Mouse (Mus musculus): Measurements from ENCODE around the gene Tjp2. TPM values are rescaled to one million over a fixed set of nuclear protein-coding genes. Genes with fewer than 3 reads are reported as not detected.

The Tjp2 gene
- polyA plus RNA-seq, 1 experiment from 2014 or later: 34.9 TPM

DNA sequence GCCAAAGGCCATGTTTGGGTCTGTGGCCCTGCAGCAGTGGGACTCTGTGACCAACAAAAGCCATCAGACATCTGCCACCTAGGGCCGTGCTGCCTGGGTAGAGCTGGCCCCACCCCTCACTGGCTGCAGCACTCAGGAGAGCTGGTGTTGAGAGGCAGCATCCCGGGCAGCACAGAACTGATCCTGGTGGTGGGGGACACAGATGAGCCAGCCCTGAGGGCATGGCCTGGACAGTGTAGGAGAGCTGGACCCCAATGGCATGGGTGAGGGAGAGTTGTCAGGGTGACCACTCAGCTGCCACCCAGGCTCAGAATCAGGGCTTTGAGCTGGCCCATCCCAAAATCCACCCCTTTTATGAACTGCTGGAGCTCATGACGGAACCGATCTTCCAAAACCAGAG lies 87.4 kb downstream of the Tjp2 start:
- Histone ChIP-seq H3K4me1 (ENCODE audit: control insufficient read depth, insufficient read depth, low read length) (peaks cover 6% of the 10 kb centered on the region; the same call in 1 of the 2 replicates), H3K27ac (ENCODE audit: low read depth, low read length) (no peak overlapping the region), H3K36me3 (ENCODE audit: control insufficient read depth, insufficient read depth, low read length) (no peaks in the 10 kb centered on the region), H3K4me3 (ENCODE audit: low read length) (no peak overlapping the region), H3K9me3 (ENCODE audit: control insufficient read depth, low read length) (no peaks in the 10 kb centered on the region), H3K4me2 (replicated peaks; ENCODE audit: low read depth, low read length) (no peak overlapping the region), H3K9ac (ENCODE audit: low read depth, low read length) (no peak overlapping the region), H3K27me3 (ENCODE audit: control insufficient read depth, insufficient read depth, low read length) (no peaks in the 10 kb centered on the region)
- 57% methylated on average over 4 of the region's 4 CpGs for WGBS
- no peak for ATAC-seq (ENCODE audit: low FRiP score, low TSS enrichment)

DNA sequence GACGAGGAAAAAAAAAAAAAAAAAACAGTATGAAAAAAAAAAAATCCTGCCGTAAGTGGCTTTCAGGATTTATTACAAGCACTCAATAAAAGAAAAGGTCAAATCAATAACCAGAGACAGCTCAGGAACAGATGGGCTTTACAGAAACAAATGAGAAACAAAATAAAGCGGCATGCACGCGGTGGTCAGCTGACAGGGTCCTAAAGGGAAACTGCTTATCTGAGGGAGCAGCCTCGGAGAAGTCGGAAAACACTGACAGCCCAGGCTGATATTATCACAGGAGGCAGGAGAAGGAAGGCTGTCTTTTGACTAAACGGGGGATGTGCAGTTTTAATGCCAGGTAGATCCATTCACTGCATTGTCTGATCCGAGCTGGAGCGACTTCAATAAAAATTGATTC lies 89.8 kb downstream of the Tjp2 start:
- Histone ChIP-seq H3K9ac (ENCODE audit: low read depth, low read length) (peak overlapping the region; percentile 13; the same call in 1 of the 2 replicates), H3K36me3 (ENCODE audit: control insufficient read depth, insufficient read depth, low read length) (peaks cover 17% of the 10 kb centered on the region; the same call in 1 of the 2 replicates), H3K4me1 (ENCODE audit: control insufficient read depth, insufficient read depth, low read length) (peaks cover 6% of the 10 kb centered on the region; the same call in 1 of the 2 replicates), H3K4me3 (ENCODE audit: low read length) (peak overlapping the region; percentile 27), H3K4me2 (replicated peaks; ENCODE audit: low read depth, low read length) (peak overlapping the region; percentile 49), H3K9me3 (ENCODE audit: control insufficient read depth, low read length) (peaks cover 4% of the 10 kb centered on the region; the same call in 1 of the 2 replicates), H3K27me3 (ENCODE audit: control insufficient read depth, insufficient read depth, low read length) (no peaks in the 10 kb centered on the region), H3K27ac (ENCODE audit: low read depth, low read length) (no peak overlapping the region)
- WGBS: 17% methylated on average over 10 of the region's 10 CpGs
- no peak for ATAC-seq (ENCODE audit: low FRiP score, low TSS enrichment)

DNA sequence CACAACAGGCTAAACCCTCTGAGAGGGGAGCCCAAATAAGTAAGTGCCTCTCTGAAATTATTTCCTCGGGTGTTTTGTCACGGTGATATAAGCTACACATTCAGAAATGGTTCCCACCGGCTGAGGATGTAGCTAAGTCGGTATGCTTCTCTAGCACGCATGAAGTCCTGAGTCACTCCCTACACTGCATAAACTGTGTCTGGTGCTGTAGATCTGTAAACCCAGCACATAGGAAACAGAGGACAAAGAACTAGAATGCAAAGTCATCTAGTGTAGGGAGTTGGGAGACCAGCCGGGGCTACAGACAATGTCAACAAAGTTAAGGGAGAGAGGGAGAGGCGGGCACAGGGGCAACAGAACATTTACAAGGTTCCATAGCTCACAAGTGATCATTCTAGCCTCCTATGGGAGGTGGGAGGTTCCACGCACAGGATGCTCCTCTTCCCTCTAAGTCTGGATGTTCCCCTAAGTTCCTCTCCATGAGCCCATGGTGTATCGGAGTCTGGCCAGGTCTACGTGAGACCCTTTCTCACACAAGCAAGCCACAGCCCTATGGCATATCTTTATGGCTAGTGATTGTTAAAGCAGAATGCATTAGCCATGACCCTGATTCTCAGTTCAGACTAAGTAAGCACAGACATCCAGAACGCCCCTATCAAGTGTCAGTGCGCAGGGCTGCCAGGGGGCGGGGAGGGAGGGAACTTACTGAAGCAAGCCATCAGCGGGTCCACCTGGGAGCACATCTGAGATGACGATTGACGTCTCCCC lies 90.5 kb downstream of the Tjp2 start:
- Histone ChIP-seq H3K9me3 (ENCODE audit: control insufficient read depth, low read length) (peaks cover 4% of the 10 kb centered on the region; the same call in 1 of the 2 replicates), H3K36me3 (ENCODE audit: control insufficient read depth, insufficient read depth, low read length) (peaks cover 24% of the 10 kb centered on the region; the same call in 1 of the 2 replicates), H3K9ac (ENCODE audit: low read depth, low read length) (peak overlapping the region; percentile 13; the same call in 1 of the 2 replicates), H3K27ac (ENCODE audit: low read depth, low read length) (0 out of 2 replicates have a peak overlapping the region, but pooled peaks have one; percentile 19), H3K4me1 (ENCODE audit: control insufficient read depth, insufficient read depth, low read length) (peaks cover 6% of the 10 kb centered on the region; the same call in 1 of the 2 replicates), H3K27me3 (ENCODE audit: control insufficient read depth, insufficient read depth, low read length) (no peaks in the 10 kb centered on the region), H3K4me2 (replicated peaks; ENCODE audit: low read depth, low read length) (peak overlapping the region; percentile 49), H3K4me3 (ENCODE audit: low read length) (peak overlapping the region; percentile 27)
- ATAC-seq (ENCODE audit: low FRiP score, low TSS enrichment): peak; percentile 81
- 37% methylated on average over 16 of the region's 16 CpGs for WGBS

DNA sequence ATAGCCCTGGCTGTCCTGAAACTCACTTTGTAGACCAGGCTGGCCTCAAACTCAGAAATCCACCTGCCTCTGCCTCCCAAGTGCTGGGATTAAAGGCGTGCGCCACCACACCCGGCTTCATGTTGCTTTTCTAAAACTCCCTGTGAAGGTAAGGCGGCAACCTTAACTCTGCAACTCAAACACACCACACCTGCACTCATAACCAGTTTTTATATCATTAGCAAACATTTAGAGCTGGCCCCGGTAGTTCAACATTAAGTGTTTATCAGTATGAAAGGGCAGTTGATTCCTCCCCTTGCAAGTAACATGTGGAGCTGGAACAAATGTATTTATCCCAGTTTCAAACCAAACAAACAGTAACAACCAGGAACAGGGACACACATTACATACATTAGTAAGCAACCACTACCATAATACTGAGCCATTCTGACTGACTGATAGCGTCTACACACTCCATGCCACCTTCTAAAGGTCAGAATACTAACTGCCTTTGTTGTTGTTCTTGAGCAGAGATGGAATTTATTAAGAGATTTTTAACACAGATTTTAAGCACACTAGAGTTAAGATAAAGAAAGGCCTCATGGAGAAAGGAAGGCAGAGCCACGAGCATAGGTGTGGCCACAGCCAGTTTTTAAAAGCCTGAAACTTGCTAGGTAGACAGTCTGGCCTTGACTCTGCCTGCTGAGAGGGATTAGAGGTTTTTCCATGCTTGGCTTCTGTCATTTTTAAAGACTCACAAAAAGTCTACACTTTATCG lies 101.1 kb downstream of the Tjp2 start:
- H3K27me3 ChIP-seq (ENCODE audit: control insufficient read depth, insufficient read depth, low read length): no peaks in the 10 kb centered on the region
- peaks cover 32% of the 10 kb centered on the region; the same call in 1 of the 2 replicates for H3K36me3 ChIP-seq (ENCODE audit: control insufficient read depth, insufficient read depth, low read length)
- H3K4me2 ChIP-seq (replicated peaks; ENCODE audit: low read depth, low read length): no peak overlapping the region
- 0 out of 2 replicates have a peak, but pooled peaks cover 2% of the 10 kb centered on the region for H3K9me3 ChIP-seq (ENCODE audit: control insufficient read depth, low read length)
- 93% methylated on average over 8 of the region's 8 CpGs for WGBS
- ATAC-seq (ENCODE audit: low FRiP score, low TSS enrichment): no peak
- H3K4me1 ChIP-seq (ENCODE audit: control insufficient read depth, insufficient read depth, low read length): no peaks in the 10 kb centered on the region
- no peak overlapping the region for H3K27ac ChIP-seq (ENCODE audit: low read depth, low read length)
- H3K9ac ChIP-seq (ENCODE audit: low read depth, low read length): no peak overlapping the region
- H3K4me3 ChIP-seq (ENCODE audit: low read length): no peak overlapping the region

DNA sequence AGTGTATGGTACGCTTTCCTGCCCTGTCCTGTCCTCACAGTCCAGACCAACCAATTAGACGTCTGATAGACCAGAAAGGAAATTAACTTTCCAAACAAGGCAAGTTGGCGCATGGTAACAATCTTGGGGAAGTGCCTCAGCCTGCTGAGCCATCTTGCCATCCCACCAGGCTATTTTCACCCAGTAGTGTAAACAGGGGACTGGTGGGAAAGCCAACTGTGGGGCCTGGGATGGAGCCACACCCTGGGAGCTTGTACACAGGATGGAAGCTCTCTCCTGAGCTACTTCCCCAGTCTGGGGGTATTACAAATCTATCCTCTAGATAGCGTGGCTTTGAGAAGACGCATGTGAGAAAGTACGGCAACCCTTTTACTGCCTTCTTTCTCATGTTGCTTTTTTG lies 101.7 kb downstream of the Tjp2 start:
- Histone ChIP-seq H3K4me3 (ENCODE audit: low read length) (no peak overlapping the region), H3K36me3 (ENCODE audit: control insufficient read depth, insufficient read depth, low read length) (peaks cover 27% of the 10 kb centered on the region; the same call in 1 of the 2 replicates), H3K9me3 (ENCODE audit: control insufficient read depth, low read length) (no peaks in the 10 kb centered on the region), H3K9ac (ENCODE audit: low read depth, low read length) (no peak overlapping the region), H3K27me3 (ENCODE audit: control insufficient read depth, insufficient read depth, low read length) (no peaks in the 10 kb centered on the region), H3K4me2 (replicated peaks; ENCODE audit: low read depth, low read length) (no peak overlapping the region), H3K4me1 (ENCODE audit: control insufficient read depth, insufficient read depth, low read length) (no peaks in the 10 kb centered on the region), H3K27ac (ENCODE audit: low read depth, low read length) (no peak overlapping the region)
- WGBS: 92% methylated on average over 6 of the region's 6 CpGs
- no peak for ATAC-seq (ENCODE audit: low FRiP score, low TSS enrichment)

DNA sequence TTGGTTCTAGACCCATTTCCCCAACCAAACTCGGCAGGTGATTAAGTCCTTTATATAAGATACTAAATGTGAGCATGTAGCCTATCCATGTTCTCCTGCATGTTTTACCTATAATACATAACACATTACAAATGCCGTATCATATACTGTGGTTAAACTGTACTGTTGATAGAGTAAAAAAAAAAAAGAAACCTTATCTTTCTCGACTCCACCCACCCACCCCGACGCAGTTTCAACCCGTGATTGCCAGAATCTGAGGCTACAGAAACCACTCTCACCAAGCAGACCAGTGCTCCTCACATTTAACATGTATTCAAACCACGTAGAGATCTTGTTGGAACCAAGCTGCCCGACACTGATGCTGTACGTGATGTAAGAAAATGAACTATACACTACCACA lies 102.2 kb downstream of the Tjp2 start:
- Histone ChIP-seq H3K27me3 (ENCODE audit: control insufficient read depth, insufficient read depth, low read length) (no peaks in the 10 kb centered on the region), H3K36me3 (ENCODE audit: control insufficient read depth, insufficient read depth, low read length) (peaks cover 25% of the 10 kb centered on the region; the same call in 1 of the 2 replicates), H3K9me3 (ENCODE audit: control insufficient read depth, low read length) (no peaks in the 10 kb centered on the region), H3K4me3 (ENCODE audit: low read length) (no peak overlapping the region), H3K4me1 (ENCODE audit: control insufficient read depth, insufficient read depth, low read length) (no peaks in the 10 kb centered on the region), H3K27ac (ENCODE audit: low read depth, low read length) (no peak overlapping the region), H3K4me2 (replicated peaks; ENCODE audit: low read depth, low read length) (no peak overlapping the region), H3K9ac (ENCODE audit: low read depth, low read length) (no peak overlapping the region)
- 90% methylated on average over 9 of the region's 9 CpGs for WGBS
- no peak for ATAC-seq (ENCODE audit: low FRiP score, low TSS enrichment)

DNA sequence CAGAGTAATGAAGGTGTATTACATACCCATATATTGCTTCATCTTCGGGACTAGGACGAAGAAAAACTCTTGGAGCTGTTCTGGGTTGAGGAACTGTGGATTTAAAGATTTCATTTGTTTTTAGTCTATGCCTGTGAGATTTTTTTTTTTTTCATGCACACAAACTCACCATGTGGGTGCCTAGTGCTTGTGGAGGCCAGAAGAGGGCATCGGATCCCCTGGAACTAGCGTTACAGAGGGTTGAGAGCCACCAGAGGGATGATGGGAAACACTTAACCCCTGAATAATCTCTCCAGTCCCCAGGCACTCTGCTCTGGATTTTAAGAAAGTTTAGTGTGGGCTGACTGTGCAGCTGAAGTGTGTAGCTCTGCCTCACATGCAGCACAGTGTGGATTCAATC lies 104.0 kb downstream of the Tjp2 start:
- 84% methylated on average over 4 of the region's 4 CpGs for WGBS
- Histone ChIP-seq H3K4me3 (ENCODE audit: low read length) (no peak overlapping the region), H3K27me3 (ENCODE audit: control insufficient read depth, insufficient read depth, low read length) (no peaks in the 10 kb centered on the region), H3K9me3 (ENCODE audit: control insufficient read depth, low read length) (no peaks in the 10 kb centered on the region), H3K27ac (ENCODE audit: low read depth, low read length) (no peak overlapping the region), H3K36me3 (ENCODE audit: control insufficient read depth, insufficient read depth, low read length) (peaks cover 32% of the 10 kb centered on the region), H3K4me1 (ENCODE audit: control insufficient read depth, insufficient read depth, low read length) (no peaks in the 10 kb centered on the region), H3K9ac (ENCODE audit: low read depth, low read length) (no peak overlapping the region), H3K4me2 (replicated peaks; ENCODE audit: low read depth, low read length) (no peak overlapping the region)
- no peak for ATAC-seq (ENCODE audit: low FRiP score, low TSS enrichment)

DNA sequence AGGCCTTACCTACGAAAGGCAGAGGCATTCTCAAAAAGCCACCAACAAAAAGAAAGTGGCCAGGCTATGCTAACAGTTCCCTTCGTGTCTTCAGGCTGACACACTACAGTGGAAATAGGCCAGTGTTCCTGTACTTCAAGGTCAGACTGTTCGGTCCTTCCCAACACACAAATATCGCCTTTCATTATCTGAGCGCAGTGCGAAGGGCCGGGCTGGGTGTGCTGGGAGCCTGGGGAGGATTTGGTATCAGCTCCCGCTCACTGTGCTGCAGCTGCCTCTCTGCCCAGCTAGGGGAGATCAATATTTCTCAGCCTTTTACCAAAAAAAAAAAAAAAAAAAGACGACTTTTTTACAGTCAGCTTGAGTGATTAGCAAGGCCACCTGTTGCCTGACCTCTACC lies 106.1 kb downstream of the Tjp2 start:
- H3K27ac ChIP-seq (ENCODE audit: low read depth, low read length): no peak overlapping the region
- no peak for ATAC-seq (ENCODE audit: low FRiP score, low TSS enrichment)
- peaks cover 28% of the 10 kb centered on the region for H3K36me3 ChIP-seq (ENCODE audit: control insufficient read depth, insufficient read depth, low read length)
- H3K27me3 ChIP-seq (ENCODE audit: control insufficient read depth, insufficient read depth, low read length): no peaks in the 10 kb centered on the region
- H3K9ac ChIP-seq (ENCODE audit: low read depth, low read length): no peak overlapping the region
- no peak overlapping the region for H3K4me3 ChIP-seq (ENCODE audit: low read length)
- H3K9me3 ChIP-seq (ENCODE audit: control insufficient read depth, low read length): no peaks in the 10 kb centered on the region
- H3K4me1 ChIP-seq (ENCODE audit: control insufficient read depth, insufficient read depth, low read length): no peaks in the 10 kb centered on the region
- WGBS: 51% methylated on average over 9 of the region's 9 CpGs
- H3K4me2 ChIP-seq (replicated peaks; ENCODE audit: low read depth, low read length): no peak overlapping the region

DNA sequence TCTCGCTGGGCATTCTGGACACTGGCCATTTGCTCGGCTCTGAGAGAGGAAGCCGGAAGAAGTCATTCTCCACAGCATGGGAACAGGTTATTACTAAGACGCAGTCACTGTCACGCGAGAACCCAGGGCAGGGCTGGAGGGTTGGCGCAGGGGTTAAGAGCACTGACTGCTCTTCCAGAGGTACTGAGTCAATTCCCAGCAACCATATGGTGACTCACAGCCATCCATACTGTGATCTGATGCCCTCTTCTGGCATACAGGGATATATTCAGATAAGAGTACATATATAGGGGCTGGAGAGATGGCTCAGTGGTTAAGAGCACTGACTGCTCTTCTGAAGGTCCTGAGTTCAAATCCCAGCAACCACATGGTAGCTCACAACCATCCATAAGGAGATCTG lies 113.2 kb downstream of the Tjp2 start:
- H3K9ac ChIP-seq (ENCODE audit: low read depth, low read length): no peak overlapping the region
- H3K4me3 ChIP-seq (ENCODE audit: low read length): no peak overlapping the region
- no peak overlapping the region for H3K4me2 ChIP-seq (replicated peaks; ENCODE audit: low read depth, low read length)
- H3K36me3 ChIP-seq (ENCODE audit: control insufficient read depth, insufficient read depth, low read length): peaks cover 49% of the 10 kb centered on the region
- ATAC-seq (ENCODE audit: low FRiP score, low TSS enrichment): no peak
- H3K9me3 ChIP-seq (ENCODE audit: control insufficient read depth, low read length): no peaks in the 10 kb centered on the region; the same call in 1 of the 2 replicates
- no peaks in the 10 kb centered on the region for H3K27me3 ChIP-seq (ENCODE audit: control insufficient read depth, insufficient read depth, low read length)
- WGBS: 93% methylated on average over 7 of the region's 7 CpGs
- no peaks in the 10 kb centered on the region for H3K4me1 ChIP-seq (ENCODE audit: control insufficient read depth, insufficient read depth, low read length)
- H3K27ac ChIP-seq (ENCODE audit: low read depth, low read length): no peak overlapping the region
